Mouse (Mus musculus) small intestine, adult 2 months (tissue): Measurements from ENCODE around the gene Exog. TPM values are rescaled to one million over a fixed set of nuclear protein-coding genes. Genes with fewer than 3 reads are reported as not detected.

Experiments
- H3K27ac ChIP-seq: fragments of 200-500 bp; 2 replicates; pipeline ENCODE4 v1.5.1; 2012; ENCODE audit warnings: low read depth, low read length, control low read depth, inconsistent platforms; ENCODE audit not compliant: insufficient read depth
- H3K27me3 ChIP-seq: fragments of 200-500 bp; 2 replicates; pipeline ENCODE4 v1.6.1; 2012; ENCODE audit warnings: mild to moderate bottlenecking, moderate library complexity, low read length, inconsistent platforms; ENCODE audit not compliant: control insufficient read depth, insufficient read depth
- H3K36me3 ChIP-seq: fragments of 200-500 bp; 2 replicates; pipeline ENCODE4 v1.6.1; 2012; ENCODE audit warnings: mild to moderate bottlenecking, low read length, control low read depth, inconsistent platforms; ENCODE audit not compliant: control insufficient read depth, insufficient read depth
- H3K4me1 ChIP-seq: fragments of 200-500 bp; 2 replicates; pipeline ENCODE4 v1.6.1; 2012; ENCODE audit warnings: low read length, inconsistent platforms, mixed read lengths; ENCODE audit not compliant: control insufficient read depth, insufficient read depth, insufficient read length
- H3K4me3 ChIP-seq: fragments of 200-500 bp; 2 replicates; pipeline ENCODE4 v1.5.1; 2012; ENCODE audit warnings: low read depth, mild to moderate bottlenecking, control low read depth, inconsistent platforms, low read length, moderate library complexity
- CTCF ChIP-seq: fragments of 200-500 bp; IDR thresholded peaks from 2 replicates; pipeline ENCODE4 v1.5.1; 2012; ENCODE audit warnings: low read depth, mild to moderate bottlenecking, control low read depth, inconsistent platforms, low read length, moderate library complexity, mixed read lengths; ENCODE audit not compliant: insufficient replicate concordance, insufficient read length; ENCODE audit errors: extremely low read depth
- POLR2A ChIP-seq: fragments of 200-500 bp; IDR thresholded peaks from 2 replicates; pipeline ENCODE4 v1.6.1; 2012; ENCODE audit warnings: low read depth, mild to moderate bottlenecking, control low read depth, inconsistent platforms, low read length, moderate library complexity
- WGBS: fragments of 180-500 bp; shearing (Covaris S2); methylation state at CpG from one replicate; pipeline ENCODE4 v1.1.7; 2018; 5-methylcytosine and 5-hydroxymethylcytosine counted together
- polyA plus RNA-seq: library from polyadenylated mRNA; depleted of rRNA; stranded (reverse); fragments of >200 nt; gene quantifications from 2 replicates; pipeline ENCODE4 v1.2.3, GENCODE M21; 2012

The Exog gene
- polyA plus RNA-seq, 1 experiment = 1.1 TPM

- 46% methylated on average over 8 of the region's 8 CpGs for WGBS
- Histone ChIP-seq H3K36me3 (peaks cover 25% of the 10 kb centered on the region), H3K27ac (no peak overlapping the region), H3K4me3 (no peak overlapping the region), H3K4me1 (no peaks in the 10 kb centered on the region), H3K27me3 (no peaks in the 10 kb centered on the region)
- TF ChIP-seq CTCF (peak; percentile 82; the same call in 1 of the 2 replicates), POLR2A (no peak)
Observed at GRCm38 (mm10) chr9:119460410-119460809, 15.7 kb downstream of the Exog start.

- 86% methylated on average over 6 of the region's 6 CpGs for WGBS
Observed at GRCm38 (mm10) chr9:119465056-119465455, 20.3 kb downstream of the Exog start.

GRCm38 (mm10) chr9:119465595-119465994 lies 20.9 kb downstream of the Exog start:
- Histone ChIP-seq H3K27me3 (no peaks in the 10 kb centered on the region), H3K4me1 (no peaks in the 10 kb centered on the region), H3K4me3 (no peak overlapping the region), H3K27ac (no peak overlapping the region), H3K36me3 (peaks cover 35% of the 10 kb centered on the region)
- no peak for TF ChIP-seq POLR2A
- 78% methylated on average over 7 of the region's 7 CpGs for WGBS

More at GRCm38 (mm10) chr9:119465056-119465455, 20.3 kb downstream of the Exog start:
- H3K4me1 ChIP-seq = no peaks in the 10 kb centered on the region
- H3K27me3 ChIP-seq = no peaks in the 10 kb centered on the region
- H3K4me3 ChIP-seq = no peak overlapping the region
- TF ChIP-seq POLR2A = no peak
- no peak for TF ChIP-seq CTCF
- H3K36me3 ChIP-seq = peaks cover 35% of the 10 kb centered on the region
- H3K27ac ChIP-seq = no peak overlapping the region

- Histone ChIP-seq H3K36me3 (peaks cover 14% of the 10 kb centered on the region), H3K27ac (no peak overlapping the region), H3K4me1 (no peaks in the 10 kb centered on the region), H3K27me3 (no peaks in the 10 kb centered on the region), H3K4me3 (no peak overlapping the region)
- WGBS = 79% methylated on average over 8 of the region's 8 CpGs
- TF ChIP-seq CTCF (no peak), POLR2A (no peak)
Observed at GRCm38 (mm10) chr9:119469691-119470353, 25.1 kb downstream of the Exog start.

- Histone ChIP-seq H3K4me3 (no peak overlapping the region), H3K27ac (no peak overlapping the region), H3K4me1 (no peaks in the 10 kb centered on the region), H3K27me3 (no peaks in the 10 kb centered on the region), H3K36me3 (peaks cover 2% of the 10 kb centered on the region)
- 85% methylated on average over 11 of the region's 11 CpGs for WGBS
- TF ChIP-seq CTCF (no peak), POLR2A (no peak)
Observed at GRCm38 (mm10) chr9:119472412-119472918, 27.7 kb downstream of the Exog start.

GRCm38 (mm10) chr9:119473011-119473410 lies 28.3 kb downstream of the Exog start:
- 84% methylated on average over 1 of the region's 1 CpGs for WGBS
- no peaks in the 10 kb centered on the region; the same call in 1 of the 2 replicates for H3K36me3 ChIP-seq
- no peak overlapping the region for H3K4me3 ChIP-seq
- no peaks in the 10 kb centered on the region for H3K4me1 ChIP-seq
- no peak overlapping the region for H3K27ac ChIP-seq
- H3K27me3 ChIP-seq = no peaks in the 10 kb centered on the region
- TF ChIP-seq POLR2A = no peak

- Histone ChIP-seq H3K27ac (no peak overlapping the region), H3K4me1 (no peaks in the 10 kb centered on the region), H3K4me3 (no peak overlapping the region), H3K27me3 (no peaks in the 10 kb centered on the region), H3K36me3 (no peaks in the 10 kb centered on the region)
- 72% methylated on average over 9 of the region's 9 CpGs for WGBS
- TF ChIP-seq CTCF (no peak), POLR2A (no peak)
Observed at GRCm38 (mm10) chr9:119473608-119474164, 28.9 kb downstream of the Exog start.
